ENCODE assay signal across 8 mouse cellular contexts in the genomic region with DNA sequence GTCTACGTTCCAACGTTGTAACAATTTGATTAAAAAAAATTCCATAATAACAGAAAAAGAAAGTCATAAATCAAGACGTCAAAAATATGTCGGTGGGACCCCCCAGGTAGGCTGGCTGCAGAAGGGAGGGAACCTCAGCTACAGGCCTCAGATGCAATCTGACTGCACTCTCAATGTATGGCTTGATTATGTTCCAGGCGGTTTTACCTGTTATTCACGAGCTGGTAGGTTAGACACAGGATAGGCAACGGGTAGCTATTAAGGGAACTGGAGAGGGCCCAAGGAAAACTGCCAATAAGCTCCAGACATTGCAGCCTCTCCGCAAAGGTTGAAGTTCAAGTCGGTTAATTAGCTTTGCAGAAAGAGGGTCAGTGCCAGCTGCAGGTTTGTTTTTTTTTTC. TPM values are rescaled to one million over a fixed set of nuclear protein-coding genes. Genes with fewer than 3 reads are reported as not detected.
DNase-seq lines count a peak whose midpoint lies in the region; ATAC-seq lines count a peak whose summit lies in the region.

No protein-coding gene starts in this region.

- H3K9ac ChIP-seq in hindbrain, embryonic 12.5 days: peak overlapping the region; percentile 82; the same call in 1 of the 2 replicates
- H3K9ac ChIP-seq in liver, embryonic 11.5 days (ENCODE audit: low read depth, low read length): peak overlapping the region; percentile 90; the same call in 1 of the 2 replicates

- peaks cover 7% of the 10 kb centered on the region for H3K27me3 ChIP-seq in hindbrain, embryonic 12.5 days
- H3K27me3 ChIP-seq in liver, embryonic 11.5 days (replicated peaks; ENCODE audit: control insufficient read depth, insufficient read depth, low read length): no peaks in the 10 kb centered on the region

- no peak for ATAC-seq in cerebellum, adult (ENCODE audit: insufficient number of reproducible peaks, low FRiP score, low TSS enrichment)
- no peak for ATAC-seq in hindbrain, embryonic 12.5 days (ENCODE audit: low FRiP score)
- ATAC-seq in liver, embryonic 11.5 days (replicated peaks; ENCODE audit: low FRiP score): 0 out of 2 replicates have a peak, but pooled peaks have one; percentile 13
- no peak for ATAC-seq in frontal cortex, adult (ENCODE audit: low TSS enrichment)

- 20% methylated on average over 9 of the region's 9 CpGs for WGBS in hindbrain, embryonic 12.5 days
- 30% methylated on average over 9 of the region's 9 CpGs for WGBS in liver, embryonic 11.5 days

- no peaks in the 10 kb centered on the region for H3K36me3 ChIP-seq in hindbrain, embryonic 12.5 days
- H3K36me3 ChIP-seq in liver, embryonic 11.5 days (ENCODE audit: control insufficient read depth, insufficient read depth, low read length): no peaks in the 10 kb centered on the region

- peak; percentile 68 for DNase-seq in cerebellum, adult 9-10 months
- DNase-seq in MN1 (ENCODE audit: low spot score): peak; percentile 20
- no peak for DNase-seq in liver, embryonic 11.5 days (ENCODE audit: low spot score)
- no peak for DNase-seq in urinary bladder, postnatal 25 days (ENCODE audit: low spot score)
- no peak for DNase-seq in right cerebral cortex, adult 18-20 months

- H3K4me2 ChIP-seq in hindbrain, embryonic 12.5 days (replicated peaks): peak overlapping the region; percentile 98
- H3K4me2 ChIP-seq in liver, embryonic 11.5 days: peak overlapping the region; percentile 87

- H3K27ac ChIP-seq in hindbrain, embryonic 12.5 days: no peak overlapping the region
- no peak overlapping the region for H3K27ac ChIP-seq in liver, embryonic 11.5 days (ENCODE audit: low read depth, low read length)

- peaks cover 17% of the 10 kb centered on the region for H3K4me1 ChIP-seq in hindbrain, embryonic 12.5 days
- peaks cover 11% of the 10 kb centered on the region for H3K4me1 ChIP-seq in liver, embryonic 11.5 days (replicated peaks; ENCODE audit: control insufficient read depth, insufficient read depth, low read length)

- peak overlapping the region; percentile 79 for H3K4me3 ChIP-seq in hindbrain, embryonic 12.5 days
- H3K4me3 ChIP-seq in liver, embryonic 11.5 days (ENCODE audit: low read depth, low read length): peak overlapping the region; percentile 86

- H3K9me3 ChIP-seq in hindbrain, embryonic 12.5 days (replicated peaks): no peaks in the 10 kb centered on the region
- H3K9me3 ChIP-seq in liver, embryonic 11.5 days (ENCODE audit: control insufficient read depth, low read length): no peaks in the 10 kb centered on the region

RNA-seq across cellular contexts. Expression of a gene that starts 0.6 kb away (rescaled TPM):
- 46.2 and 49.8 TPM in 2 replicates for polyA plus RNA-seq in hindbrain, embryonic 12.5 days (2016; fragmentation: Nextera tagmentation; extraction: Ambion mirVana)
- 75.7 and 77.8 TPM in 2 replicates for polyA plus RNA-seq in liver, embryonic 11.5 days (2014; fragmentation: Nextera tagmentation; extraction: Ambion mirVana)

Comparison
In these comparisons a context has a peak if more than half of its experiments do, and no peak if none do; other contexts are left out.
1. DNase-seq: peak in cerebellum, adult 9-10 months (single experiment) and MN1 (single experiment); none in liver, embryonic 11.5 days (single experiment), urinary bladder, postnatal 25 days (single experiment) and right cerebral cortex, adult 18-20 months (single experiment).